Mouse (Mus musculus): ENCODE data around the gene Ndufaf1. TPM values are rescaled to one million over a fixed set of nuclear protein-coding genes. Genes with fewer than 3 reads are reported as not detected.
"Not testable (repeated sequence)": the region's sequence is repeated elsewhere in the genome, so short reads cannot be mapped to it uniquely, and the experiment has no call there.

Ndufaf1 gene
- polyA plus RNA-seq, 1 experiment from 2014 or later: 42.1 TPM

GRCm38 (mm10) chr2:119692003-119692701 is 29.5 kb upstream of the Ndufaf1 start:
- H3K4me3 ChIP-seq (ENCODE audit: low read depth, low read length): no peak overlapping the region
- no peak overlapping the region for H3K9ac ChIP-seq (ENCODE audit: low read depth, low read length)
- WGBS: 80% methylated on average over 9 of the region's 9 CpGs
- no peaks in the 10 kb centered on the region for H3K4me1 ChIP-seq (replicated peaks; ENCODE audit: control insufficient read depth, insufficient read depth, low read length)
- H3K27me3 ChIP-seq (ENCODE audit: control insufficient read depth, insufficient read depth, low read length): no peaks in the 10 kb centered on the region
- no peaks in the 10 kb centered on the region for H3K9me3 ChIP-seq (ENCODE audit: control insufficient read depth, low read length)
- no peak overlapping the region for H3K4me2 ChIP-seq (replicated peaks; ENCODE audit: low read depth, low read length)
- ATAC-seq (ENCODE audit: low FRiP score) (no peak), DNase-seq (ENCODE audit: low spot score) (no peak)
- no peaks in the 10 kb centered on the region for H3K36me3 ChIP-seq (ENCODE audit: control insufficient read depth, insufficient read depth, low read length)
- H3K27ac ChIP-seq (ENCODE audit: low read depth, low read length): no peak overlapping the region

DNA sequence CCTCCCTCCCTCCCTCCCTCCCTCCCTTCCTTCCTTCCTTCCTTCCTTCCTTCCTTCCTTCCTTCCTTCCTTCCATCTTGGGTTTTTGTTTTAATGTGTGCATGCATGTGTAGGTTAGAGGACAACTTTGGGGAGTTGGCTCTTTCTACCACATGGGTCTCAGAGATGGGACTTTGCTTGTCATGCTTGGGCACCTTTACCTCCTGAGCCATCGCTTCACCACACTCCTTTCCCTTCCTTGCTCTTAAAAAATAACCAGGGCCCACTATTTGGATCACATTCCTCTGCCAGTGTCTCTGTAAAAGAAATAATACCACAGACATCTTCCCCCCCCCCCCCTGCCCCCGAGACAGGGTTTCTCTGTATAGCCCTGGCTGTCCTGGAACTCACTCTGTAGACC is 21.1 kb upstream of the Ndufaf1 start:
- peaks cover 5% of the 10 kb centered on the region; the same call in 1 of the 2 replicates for H3K36me3 ChIP-seq (ENCODE audit: control insufficient read depth, insufficient read depth, low read length)
- H3K27me3 ChIP-seq (ENCODE audit: control insufficient read depth, insufficient read depth, low read length): no peaks in the 10 kb centered on the region
- H3K4me1 ChIP-seq (replicated peaks; ENCODE audit: control insufficient read depth, insufficient read depth, low read length): no peaks in the 10 kb centered on the region
- no peaks in the 10 kb centered on the region for H3K9me3 ChIP-seq (ENCODE audit: control insufficient read depth, low read length)
- no peak for ATAC-seq (ENCODE audit: low FRiP score)
- H3K9ac ChIP-seq (ENCODE audit: low read depth, low read length): no peak overlapping the region
- no peak for DNase-seq (ENCODE audit: low spot score)
- WGBS: 100% methylated on average over 2 of the region's 2 CpGs
- H3K4me2 ChIP-seq (replicated peaks; ENCODE audit: low read depth, low read length): no peak overlapping the region
- no peak overlapping the region for H3K27ac ChIP-seq (ENCODE audit: low read depth, low read length)
- H3K4me3 ChIP-seq (ENCODE audit: low read depth, low read length): no peak overlapping the region

- Histone ChIP-seq H3K4me2 (replicated peaks; ENCODE audit: low read depth, low read length) (peak overlapping the region; percentile 79), H3K9me3 (ENCODE audit: control insufficient read depth, low read length) (no peaks in the 10 kb centered on the region), H3K36me3 (ENCODE audit: control insufficient read depth, insufficient read depth, low read length) (no peaks in the 10 kb centered on the region), H3K4me1 (replicated peaks; ENCODE audit: control insufficient read depth, insufficient read depth, low read length) (no peaks in the 10 kb centered on the region), H3K9ac (ENCODE audit: low read depth, low read length) (peak overlapping the region; percentile 89), H3K27ac (ENCODE audit: low read depth, low read length) (no peak overlapping the region), H3K4me3 (ENCODE audit: low read depth, low read length) (peak overlapping the region; percentile 97), H3K27me3 (ENCODE audit: control insufficient read depth, insufficient read depth, low read length) (no peaks in the 10 kb centered on the region)
- ATAC-seq (ENCODE audit: low FRiP score) (no peak), DNase-seq (ENCODE audit: low spot score) (no peak)
- 9% methylated on average over 5 of the region's 5 CpGs for WGBS
Observed at GRCm38 (mm10) chr2:119675831-119676230, 13.2 kb upstream of the Ndufaf1 start.

GRCm38 (mm10) chr2:119675215-119675784 is 12.7 kb upstream of the Ndufaf1 start:
- DNase-seq (ENCODE audit: low spot score) (no peak), ATAC-seq (ENCODE audit: low FRiP score) (peak; percentile 90)
- Histone ChIP-seq H3K36me3 (ENCODE audit: control insufficient read depth, insufficient read depth, low read length) (no peaks in the 10 kb centered on the region), H3K9ac (ENCODE audit: low read depth, low read length) (peak overlapping the region; percentile 89), H3K4me3 (ENCODE audit: low read depth, low read length) (peak overlapping the region; percentile 97), H3K9me3 (ENCODE audit: control insufficient read depth, low read length) (no peaks in the 10 kb centered on the region), H3K4me2 (replicated peaks; ENCODE audit: low read depth, low read length) (peak overlapping the region; percentile 79), H3K27ac (ENCODE audit: low read depth, low read length) (peak overlapping the region; percentile 27), H3K27me3 (ENCODE audit: control insufficient read depth, insufficient read depth, low read length) (no peaks in the 10 kb centered on the region), H3K4me1 (replicated peaks; ENCODE audit: control insufficient read depth, insufficient read depth, low read length) (no peaks in the 10 kb centered on the region)
- WGBS: 0% methylated on average over 35 of the region's 39 CpGs

GRCm38 (mm10) chr2:119674525-119675214 is 12.0 kb upstream of the Ndufaf1 start, which contains the start of gene Rtf1:
Gene Rtf1, plus strand, starts transcription at chr2:119675068.
- peak within 1 kb of the TSS; percentile 97 for H3K4me3 ChIP-seq (ENCODE audit: low read depth, low read length)
- WGBS: under 1% methylated on average over 42 of the region's 58 CpGs
- H3K4me2 ChIP-seq (replicated peaks; ENCODE audit: low read depth, low read length): peak within 1 kb of the TSS; percentile 79
- DNase-seq (ENCODE audit: low spot score): peak; percentile 96
- no peaks in the 10 kb centered on the region for H3K27me3 ChIP-seq (ENCODE audit: control insufficient read depth, insufficient read depth, low read length)
- no peaks in the 10 kb centered on the region for H3K4me1 ChIP-seq (replicated peaks; ENCODE audit: control insufficient read depth, insufficient read depth, low read length)
- peak within 1 kb of the TSS; percentile 69 for H3K27ac ChIP-seq (ENCODE audit: low read depth, low read length)
- no peaks in the 10 kb centered on the region for H3K9me3 ChIP-seq (ENCODE audit: control insufficient read depth, low read length)
- peak within 1 kb of the TSS; percentile 89 for H3K9ac ChIP-seq (ENCODE audit: low read depth, low read length)
- H3K36me3 ChIP-seq (ENCODE audit: control insufficient read depth, insufficient read depth, low read length): no peaks in the 10 kb centered on the region
- peak; percentile 96 for ATAC-seq (ENCODE audit: low FRiP score)

DNA sequence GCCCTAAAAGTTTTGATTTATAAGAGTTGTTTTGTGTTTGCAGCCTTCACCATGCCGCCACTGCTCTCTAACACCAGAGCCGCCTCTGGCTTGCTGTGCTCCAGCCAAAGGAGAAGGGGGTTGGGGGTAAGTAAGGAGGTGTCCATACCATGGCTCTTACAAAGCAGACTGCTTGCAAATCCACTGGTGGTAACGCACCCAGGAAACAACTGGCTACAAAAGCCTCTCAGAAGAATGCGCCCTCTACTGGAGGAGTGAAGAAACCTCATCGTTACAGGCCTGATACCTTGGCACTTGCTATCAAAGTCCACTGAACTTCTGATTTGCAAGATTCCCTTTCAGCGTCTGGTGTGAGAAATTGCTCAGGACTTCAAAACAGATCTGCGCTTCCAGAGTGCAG is 6.4 kb upstream of the Ndufaf1 start:
- Histone ChIP-seq H3K36me3 (ENCODE audit: control insufficient read depth, insufficient read depth, low read length) (no peaks in the 10 kb centered on the region), H3K9me3 (ENCODE audit: control insufficient read depth, low read length) (no peaks in the 10 kb centered on the region), H3K4me2 (replicated peaks; ENCODE audit: low read depth, low read length) (no peak overlapping the region), H3K4me3 (ENCODE audit: low read depth, low read length) (no peak overlapping the region), H3K27ac (ENCODE audit: low read depth, low read length) (no peak overlapping the region), H3K27me3 (ENCODE audit: control insufficient read depth, insufficient read depth, low read length) (no peaks in the 10 kb centered on the region), H3K9ac (ENCODE audit: low read depth, low read length) (no peak overlapping the region), H3K4me1 (replicated peaks; ENCODE audit: control insufficient read depth, insufficient read depth, low read length) (no peaks in the 10 kb centered on the region)
- ATAC-seq (ENCODE audit: low FRiP score): no peak
- DNase-seq (ENCODE audit: low spot score): peak; percentile 64
- 13% methylated on average over 7 of the region's 7 CpGs for WGBS

DNA sequence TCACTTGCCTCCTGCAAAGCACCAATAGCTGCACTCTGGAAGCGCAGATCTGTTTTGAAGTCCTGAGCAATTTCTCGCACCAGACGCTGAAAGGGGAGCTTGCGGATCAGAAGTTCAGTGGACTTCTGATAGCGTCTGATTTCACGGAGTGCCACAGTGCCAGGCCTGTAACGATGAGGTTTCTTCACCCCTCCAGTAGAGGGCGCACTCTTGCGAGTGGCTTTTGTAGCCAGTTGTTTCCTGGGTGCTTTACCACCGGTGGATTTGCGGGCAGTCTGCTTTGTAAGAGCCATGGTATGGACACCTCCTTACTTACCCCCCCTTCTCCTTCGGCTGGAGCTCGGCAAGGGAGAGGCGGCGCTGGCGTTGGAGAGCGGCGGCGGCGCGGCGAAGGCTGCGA is 3.1 kb upstream of the Ndufaf1 start:
- not testable (repeated sequence) for ATAC-seq (ENCODE audit: low FRiP score)
- WGBS: 80% methylated on average over 15 of the region's 23 CpGs

GRCm38 (mm10) chr2:119644254-119644653 is 18.4 kb downstream of the Ndufaf1 start:
- peaks cover 8% of the 10 kb centered on the region; the same call in 1 of the 2 replicates for H3K36me3 ChIP-seq (ENCODE audit: control insufficient read depth, insufficient read depth, low read length)

More for the DNA sequence above, 3.1 kb upstream of the Ndufaf1 start:
- H3K4me3 ChIP-seq (ENCODE audit: low read depth, low read length); H3K4me2 ChIP-seq (replicated peaks; ENCODE audit: low read depth, low read length); H3K27me3 ChIP-seq (ENCODE audit: control insufficient read depth, insufficient read depth, low read length); H3K27ac ChIP-seq (ENCODE audit: low read depth, low read length); H3K9me3 ChIP-seq (ENCODE audit: control insufficient read depth, low read length); DNase-seq (ENCODE audit: low spot score); H3K4me1 ChIP-seq (replicated peaks; ENCODE audit: control insufficient read depth, insufficient read depth, low read length); H3K9ac ChIP-seq (ENCODE audit: low read depth, low read length); H3K36me3 ChIP-seq (ENCODE audit: control insufficient read depth, insufficient read depth, low read length): not testable (repeated sequence)

More at GRCm38 (mm10) chr2:119644254-119644653, 18.4 kb downstream of the Ndufaf1 start:
- Histone ChIP-seq H3K27me3 (ENCODE audit: control insufficient read depth, insufficient read depth, low read length) (no peaks in the 10 kb centered on the region), H3K9me3 (ENCODE audit: control insufficient read depth, low read length) (no peaks in the 10 kb centered on the region), H3K9ac (ENCODE audit: low read depth, low read length) (no peak overlapping the region), H3K4me2 (replicated peaks; ENCODE audit: low read depth, low read length) (no peak overlapping the region), H3K27ac (ENCODE audit: low read depth, low read length) (no peak overlapping the region), H3K4me3 (ENCODE audit: low read depth, low read length) (no peak overlapping the region), H3K4me1 (replicated peaks; ENCODE audit: control insufficient read depth, insufficient read depth, low read length) (no peaks in the 10 kb centered on the region)
- ATAC-seq (ENCODE audit: low FRiP score) (no peak), DNase-seq (ENCODE audit: low spot score) (no peak)
- 95% methylated on average over 5 of the region's 5 CpGs for WGBS

All from hindbrain, embryonic 11.5 days (tissue).